In the genomic region with DNA sequence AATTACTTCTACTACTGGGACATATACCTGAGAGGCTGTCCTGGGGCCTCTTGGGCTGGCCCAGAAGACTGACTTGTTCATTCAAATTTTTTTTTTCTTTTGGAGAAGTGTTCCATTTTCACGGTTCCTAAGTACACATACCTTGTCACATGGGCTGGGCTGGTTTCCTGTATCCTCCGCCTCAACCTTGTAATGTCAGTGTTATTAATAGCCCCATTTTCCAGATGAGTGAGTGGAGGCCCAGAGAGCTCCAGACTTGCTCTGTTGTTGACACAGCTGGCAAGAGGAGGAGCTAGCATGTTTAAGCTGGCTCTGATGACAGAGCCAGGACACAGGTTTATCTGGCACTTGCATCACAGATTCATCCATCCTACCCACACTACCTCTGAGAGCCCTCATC, we compare ENCODE assay signal across 21 mouse cellular contexts. TPM values are rescaled to one million over a fixed set of nuclear protein-coding genes. Genes with fewer than 3 reads are reported as not detected.
"Had no signal": no experiment of that assay in that cellular context is flagged by ENCODE, and none has a peak within 500 bp of the region (broad histone marks: within the 10 kb centered on the region; RNA-seq: fewer than 3 reads in every experiment).

No protein-coding gene starts in this region.

- DNase-seq: kidney, adult 8-10 months; kidney, postnatal 36 days; layer of hippocampus, postnatal 36 days; liver, postnatal 0 days; lung, embryonic 14.5 days; right cerebral cortex, adult 18-20 months; right cerebral cortex, postnatal 14 days; right cerebral cortex, postnatal 4 days; thymus, postnatal 25 days had no signal

- H3K9ac ChIP-seq: limb, embryonic 12.5 days; limb, embryonic 15.5 days; liver, embryonic 14.5 days; liver, postnatal 0 days; lung, embryonic 14.5 days; midbrain, embryonic 12.5 days; neural tube, embryonic 12.5 days; neural tube, embryonic 15.5 days had no signal

- H3K36me3 ChIP-seq: limb, embryonic 12.5 days; limb, embryonic 15.5 days; midbrain, embryonic 12.5 days; neural tube, embryonic 12.5 days; neural tube, embryonic 15.5 days had no signal

- H3K4me2 ChIP-seq: limb, embryonic 12.5 days; limb, embryonic 15.5 days; liver, embryonic 11.5 days; lung, embryonic 14.5 days; midbrain, embryonic 12.5 days; neural tube, embryonic 12.5 days; neural tube, embryonic 15.5 days had no signal

- H3K27me3 ChIP-seq: limb, embryonic 12.5 days; limb, embryonic 15.5 days; midbrain, embryonic 12.5 days; neural tube, embryonic 12.5 days; neural tube, embryonic 15.5 days had no signal

- H3K4me1 ChIP-seq: limb, embryonic 12.5 days; limb, embryonic 15.5 days; midbrain, embryonic 12.5 days; neural tube, embryonic 12.5 days; neural tube, embryonic 15.5 days had no signal

- ATAC-seq: intestine, postnatal 0 days; liver, postnatal 0 days; lung, postnatal 0 days; midbrain, embryonic 16.5 days had no signal

- H3K27ac ChIP-seq: kidney, postnatal 0 days; limb, embryonic 12.5 days; limb, embryonic 15.5 days; liver, embryonic 14.5 days; macrophage; midbrain, embryonic 12.5 days; neural tube, embryonic 12.5 days; neural tube, embryonic 15.5 days had no signal

- H3K9me3 ChIP-seq: limb, embryonic 12.5 days; limb, embryonic 15.5 days; midbrain, embryonic 12.5 days; neural tube, embryonic 12.5 days; neural tube, embryonic 15.5 days had no signal

- H3K4me3 ChIP-seq: limb, embryonic 12.5 days; limb, embryonic 15.5 days; midbrain, embryonic 12.5 days; neural tube, embryonic 12.5 days; neural tube, embryonic 15.5 days had no signal

RNA-seq across cellular contexts. Expression of gene Acsbg1, which starts 14.2 kb away (rescaled TPM):
- polyA plus RNA-seq: macrophage had no signal
